Mouse (Mus musculus): ENCODE measurements around the gene Hic1. TPM values are rescaled to one million over a fixed set of nuclear protein-coding genes. Genes with fewer than 3 reads are reported as not detected.

Hic1 gene
- polyA plus RNA-seq, 1 experiment, result not detected

GRCm38 (mm10) chr11:75140431-75140830 lies 28.9 kb downstream of the Hic1 start:
- Histone ChIP-seq H3K4me3 (ENCODE audit: insufficient read depth, low read length) (no peak overlapping the region), H3K4me1 (ENCODE audit: control insufficient read depth, insufficient read depth, low read length) (peaks cover 17% of the 10 kb centered on the region), H3K27ac (ENCODE audit: insufficient read depth, low read depth, low read length) (no peak overlapping the region)
- no peak for TF ChIP-seq CTCF (IDR thresholded peaks at IDR 0.05; ENCODE audit: low read depth, low read length)
- no peak for TF ChIP-seq POLR2A (IDR thresholded peaks at IDR 0.05; ENCODE audit: borderline replicate concordance, low read depth, low read length)

GRCm38 (mm10) chr11:75139122-75139963 lies 30.0 kb downstream of the Hic1 start:
- H3K27ac ChIP-seq (ENCODE audit: insufficient read depth, low read depth, low read length), result no peak overlapping the region
- H3K4me1 ChIP-seq (ENCODE audit: control insufficient read depth, insufficient read depth, low read length), result peaks cover 17% of the 10 kb centered on the region
- no peak for TF ChIP-seq POLR2A (IDR thresholded peaks at IDR 0.05; ENCODE audit: borderline replicate concordance, low read depth, low read length)
- no peak for TF ChIP-seq CTCF (IDR thresholded peaks at IDR 0.05; ENCODE audit: low read depth, low read length)
- no peak overlapping the region for H3K4me3 ChIP-seq (ENCODE audit: insufficient read depth, low read length)

GRCm38 (mm10) chr11:75136666-75137398 lies 32.5 kb downstream of the Hic1 start:
- Histone ChIP-seq H3K4me1 (ENCODE audit: control insufficient read depth, insufficient read depth, low read length) (peaks cover 17% of the 10 kb centered on the region), H3K4me3 (ENCODE audit: insufficient read depth, low read length) (no peak overlapping the region), H3K27ac (ENCODE audit: insufficient read depth, low read depth, low read length) (no peak overlapping the region)
- TF ChIP-seq POLR2A (IDR thresholded peaks at IDR 0.05; ENCODE audit: borderline replicate concordance, low read depth, low read length) (no peak), CTCF (IDR thresholded peaks at IDR 0.05; ENCODE audit: low read depth, low read length) (no peak)

DNA sequence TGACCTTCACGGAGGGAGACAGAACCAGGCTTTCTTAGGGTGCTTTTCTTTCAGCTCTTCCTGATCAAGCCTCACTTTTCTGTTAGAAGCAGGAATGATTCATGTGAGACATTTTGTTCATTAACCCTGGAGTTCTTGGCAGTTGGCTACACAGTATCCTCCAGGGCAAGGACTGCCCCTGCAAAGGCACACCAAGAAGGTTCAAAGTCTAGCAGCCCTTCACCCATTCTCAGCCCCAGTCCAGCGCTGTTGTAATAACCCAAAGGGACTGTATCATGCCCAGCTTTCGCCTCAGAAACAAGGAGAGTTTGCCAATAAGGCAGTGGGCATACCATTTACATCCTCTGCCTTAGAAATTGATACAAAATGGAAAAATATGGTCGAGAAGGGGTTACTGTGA lies 34.0 kb downstream of the Hic1 start:
- H3K4me1 ChIP-seq (ENCODE audit: control insufficient read depth, insufficient read depth, low read length), result peaks cover 13% of the 10 kb centered on the region
- no peak for TF ChIP-seq POLR2A (IDR thresholded peaks at IDR 0.05; ENCODE audit: borderline replicate concordance, low read depth, low read length)
- TF ChIP-seq CTCF (IDR thresholded peaks at IDR 0.05; ENCODE audit: low read depth, low read length), result no peak
- no peak overlapping the region for H3K4me3 ChIP-seq (ENCODE audit: insufficient read depth, low read length)
- H3K27ac ChIP-seq (ENCODE audit: insufficient read depth, low read depth, low read length), result no peak overlapping the region

GRCm38 (mm10) chr11:75134485-75135068 lies 34.7 kb downstream of the Hic1 start:
- Histone ChIP-seq H3K4me1 (ENCODE audit: control insufficient read depth, insufficient read depth, low read length) (peaks cover 13% of the 10 kb centered on the region), H3K4me3 (ENCODE audit: insufficient read depth, low read length) (no peak overlapping the region), H3K27ac (ENCODE audit: insufficient read depth, low read depth, low read length) (no peak overlapping the region)
- TF ChIP-seq CTCF (IDR thresholded peaks at IDR 0.05; ENCODE audit: low read depth, low read length) (no peak), POLR2A (IDR thresholded peaks at IDR 0.05; ENCODE audit: borderline replicate concordance, low read depth, low read length) (no peak)

- peaks cover 13% of the 10 kb centered on the region for H3K4me1 ChIP-seq (ENCODE audit: control insufficient read depth, insufficient read depth, low read length)
- H3K4me3 ChIP-seq (ENCODE audit: insufficient read depth, low read length), result no peak overlapping the region
- no peak overlapping the region for H3K27ac ChIP-seq (ENCODE audit: insufficient read depth, low read depth, low read length)
- TF ChIP-seq POLR2A (IDR thresholded peaks at IDR 0.05; ENCODE audit: borderline replicate concordance, low read depth, low read length), result no peak
- no peak for TF ChIP-seq CTCF (IDR thresholded peaks at IDR 0.05; ENCODE audit: low read depth, low read length)
Measured at GRCm38 (mm10) chr11:75133951-75134350, 35.4 kb downstream of the Hic1 start.

GRCm38 (mm10) chr11:75133391-75133790 lies 35.9 kb downstream of the Hic1 start:
- no peak for TF ChIP-seq POLR2A (IDR thresholded peaks at IDR 0.05; ENCODE audit: borderline replicate concordance, low read depth, low read length)
- no peak for TF ChIP-seq CTCF (IDR thresholded peaks at IDR 0.05; ENCODE audit: low read depth, low read length)
- no peak overlapping the region for H3K4me3 ChIP-seq (ENCODE audit: insufficient read depth, low read length)
- no peak overlapping the region for H3K27ac ChIP-seq (ENCODE audit: insufficient read depth, low read depth, low read length)
- peaks cover 13% of the 10 kb centered on the region for H3K4me1 ChIP-seq (ENCODE audit: control insufficient read depth, insufficient read depth, low read length)

GRCm38 (mm10) chr11:75132278-75132677 lies 37.0 kb downstream of the Hic1 start:
- no peak overlapping the region for H3K27ac ChIP-seq (ENCODE audit: insufficient read depth, low read depth, low read length)
- H3K4me3 ChIP-seq (ENCODE audit: insufficient read depth, low read length), result no peak overlapping the region
- H3K4me1 ChIP-seq (ENCODE audit: control insufficient read depth, insufficient read depth, low read length), result peaks cover 6% of the 10 kb centered on the region
- TF ChIP-seq POLR2A (IDR thresholded peaks at IDR 0.05; ENCODE audit: borderline replicate concordance, low read depth, low read length) (no peak), CTCF (IDR thresholded peaks at IDR 0.05; ENCODE audit: low read depth, low read length) (no peak)

GRCm38 (mm10) chr11:75131300-75131699 lies 38.0 kb downstream of the Hic1 start:
- H3K4me3 ChIP-seq (ENCODE audit: insufficient read depth, low read length), result no peak overlapping the region
- H3K4me1 ChIP-seq (ENCODE audit: control insufficient read depth, insufficient read depth, low read length), result no peaks in the 10 kb centered on the region
- TF ChIP-seq CTCF (IDR thresholded peaks at IDR 0.05; ENCODE audit: low read depth, low read length) (no peak), POLR2A (IDR thresholded peaks at IDR 0.05; ENCODE audit: borderline replicate concordance, low read depth, low read length) (no peak)
- no peak overlapping the region for H3K27ac ChIP-seq (ENCODE audit: insufficient read depth, low read depth, low read length)
